Mouse (Mus musculus) G1E (cell line): ENCODE measurements around the gene Ogfod1.

ENCODE experiments used
- CTCF ChIP-seq: IDR thresholded peaks from 2 replicates; pipeline ENCODE4 v1.5.1; 2012; ENCODE audit warnings: low read depth, low read length, inconsistent platforms, mixed read lengths
- POLR2AphosphoS5 ChIP-seq: IDR thresholded peaks from 2 replicates; pipeline ENCODE4 v1.6.1; 2012; ENCODE audit warnings: low read depth, low read length, inconsistent platforms; ENCODE audit not compliant: insufficient replicate concordance
- TAL1 ChIP-seq: conservative IDR thresholded peaks from 2 replicates; pipeline ENCODE4 v1.6.1; 2012; ENCODE audit warnings: low read depth, low read length, inconsistent platforms, mixed read lengths

DNA sequence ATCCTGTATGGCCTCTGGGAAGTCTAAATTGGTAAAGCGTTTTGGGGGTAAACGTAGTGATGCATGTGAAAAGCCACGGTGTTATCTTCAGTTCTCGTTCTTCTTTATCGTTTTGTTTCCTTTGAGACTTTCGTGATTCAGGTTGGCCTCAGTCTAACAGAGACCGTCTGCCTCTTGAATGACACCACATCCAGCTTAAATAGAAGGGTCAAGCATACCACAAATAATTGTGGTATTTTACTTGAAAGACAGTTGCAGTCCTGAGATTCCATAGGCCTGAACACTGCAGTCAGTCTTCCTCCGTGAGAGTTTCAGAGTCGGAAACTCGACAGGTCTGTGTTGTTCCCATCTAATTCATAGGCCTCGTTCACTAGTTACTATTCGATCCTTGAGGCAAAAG, 15.7 kb downstream of the Ogfod1 start:
- TF ChIP-seq CTCF (no peak), POLR2AphosphoS5 (no peak), TAL1 (no peak)
